Mouse (Mus musculus) CD4-positive, CD25-positive, alpha-beta regulatory T cell, adult 4 months (primary cell): ENCODE data around the gene Mrpl4. TPM values are rescaled to one million over a fixed set of nuclear protein-coding genes. Genes with fewer than 3 reads are reported as not detected.

Experiments
- ATAC-seq: one replicate; pipeline ENCODE4 v1.8.0; 2017
- polyA plus RNA-seq, 2 experiments: library from polyadenylated mRNA; unstranded; fragments of 100-300 nt; shearing (Covaris generic); gene quantifications; one replicate each; pipeline ENCODE4 v1.2.1; 2017

Mrpl4 gene
- 100 to 1,000 TPM in 1 of 2 experiments, 10 to 100 TPM in 1; 94.9 to 122 TPM for polyA plus RNA-seq

DNA sequence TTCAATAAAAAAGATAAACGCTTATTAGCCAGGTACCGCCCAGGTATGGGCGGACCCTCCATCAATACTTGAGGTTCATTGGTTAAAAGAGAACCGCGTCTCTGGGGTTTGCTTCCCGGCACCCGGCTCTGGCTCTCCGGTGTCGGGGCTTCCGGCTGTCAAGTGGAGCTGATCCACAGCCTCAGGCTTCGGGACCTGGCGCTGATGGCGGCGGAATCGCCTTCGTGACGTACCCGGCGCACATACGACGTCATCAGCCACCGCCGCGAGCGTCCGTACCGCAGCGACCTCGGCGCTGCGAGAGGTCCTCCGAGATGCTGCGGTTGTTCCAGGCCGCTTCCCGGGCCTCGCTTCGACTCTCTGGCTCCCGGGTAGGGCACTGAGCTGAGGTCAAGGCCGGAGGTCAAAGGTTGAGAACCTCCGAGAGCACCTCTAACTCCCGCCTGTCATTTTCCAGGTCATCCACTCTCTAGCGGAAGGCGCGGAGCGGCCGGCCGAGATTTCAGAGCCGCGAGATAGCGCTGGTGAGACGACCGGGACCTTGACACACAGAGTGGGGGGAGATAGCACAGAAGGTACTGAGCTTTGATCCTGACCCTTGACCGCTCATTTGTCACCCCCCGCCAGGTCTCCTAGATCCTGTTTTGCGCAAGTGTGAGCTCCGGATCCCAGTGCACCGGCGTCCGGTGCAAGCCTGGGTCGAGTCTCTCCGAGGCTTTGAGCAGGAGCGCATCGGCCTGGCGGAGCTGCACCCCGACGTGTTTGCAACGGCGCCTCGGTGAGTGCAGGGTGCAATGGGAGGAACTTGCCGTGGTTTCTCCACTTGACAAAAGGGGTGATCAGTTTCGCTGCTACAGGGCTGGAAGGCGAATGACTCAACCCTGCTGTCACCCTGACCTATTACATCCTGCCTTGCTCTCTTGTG is at the start of gene Mrpl4:
Mrpl4 (plus strand) TSS at position 112 of the 925 bp plus-strand sequence.
- peak; percentile 86 for ATAC-seq

DNA sequence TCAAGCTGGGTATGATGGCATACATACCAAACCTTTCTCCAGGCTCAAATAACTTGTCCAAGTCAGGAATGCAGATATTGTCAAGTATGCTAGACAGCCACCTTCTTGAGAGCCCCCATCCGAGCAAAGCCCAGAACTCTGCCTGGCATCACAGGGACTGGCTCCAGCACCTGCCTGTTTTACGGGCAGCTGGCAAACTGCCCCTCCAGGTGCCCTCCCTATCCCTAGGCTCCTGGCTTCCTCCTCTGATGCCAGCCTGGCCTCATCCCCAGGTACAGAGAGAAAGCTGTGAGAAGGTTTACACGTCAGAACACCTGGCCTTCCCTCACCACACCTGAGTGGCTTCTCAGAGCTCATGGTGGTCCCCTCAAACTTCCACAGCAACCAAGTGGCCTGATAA is 45.5 kb upstream of the Mrpl4 start:
- no peak for ATAC-seq

DNA sequence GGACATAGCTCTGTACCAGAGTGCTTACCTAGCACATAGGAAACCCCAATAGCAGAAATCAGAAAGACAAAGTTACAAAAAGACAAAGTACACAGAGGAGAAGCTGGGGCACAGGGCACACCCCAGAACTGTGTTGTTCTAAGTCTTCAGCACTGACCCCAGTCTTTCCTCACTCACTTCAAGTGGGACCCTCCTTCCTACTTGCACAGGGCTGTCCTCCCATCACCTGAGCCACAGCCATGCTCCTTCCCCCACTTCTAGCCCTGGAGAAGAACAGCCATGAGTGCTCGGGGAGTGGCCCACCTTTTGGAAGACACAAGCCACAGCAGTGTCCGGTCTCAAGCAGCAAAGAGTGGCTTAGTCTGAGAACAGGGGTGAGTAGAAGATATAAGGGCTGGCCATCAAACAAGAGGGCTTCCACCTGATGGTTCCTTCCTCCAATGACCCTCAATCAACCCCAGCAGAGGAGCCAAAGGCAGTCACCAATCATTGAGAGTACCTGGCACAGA is 43.1 kb upstream of the Mrpl4 start, which contains the start of gene Dnmt1:
Dnmt1 (minus strand) TSS at position 459 of the 509 bp plus-strand sequence.
- no peak for ATAC-seq

DNA sequence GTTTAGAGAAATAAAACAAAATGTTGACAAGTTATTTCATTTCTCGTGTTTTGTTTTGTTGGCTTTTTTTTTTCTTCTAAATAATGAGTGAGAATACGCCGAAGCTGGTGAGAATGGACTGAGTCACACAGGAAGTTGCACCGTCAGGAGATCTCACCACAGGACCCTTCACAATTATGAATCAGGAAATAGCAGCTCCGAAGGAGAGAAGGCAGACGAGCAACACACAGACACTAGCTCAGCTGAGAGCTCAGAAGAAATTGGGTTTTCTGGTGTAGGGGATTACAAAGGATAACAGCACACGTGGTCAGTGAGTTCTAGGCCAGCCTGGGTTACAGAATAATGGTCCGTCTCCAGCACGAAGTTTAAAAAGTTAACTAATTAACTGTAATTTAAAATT is 41.0 kb upstream of the Mrpl4 start:
- ATAC-seq: peak; percentile 97

DNA sequence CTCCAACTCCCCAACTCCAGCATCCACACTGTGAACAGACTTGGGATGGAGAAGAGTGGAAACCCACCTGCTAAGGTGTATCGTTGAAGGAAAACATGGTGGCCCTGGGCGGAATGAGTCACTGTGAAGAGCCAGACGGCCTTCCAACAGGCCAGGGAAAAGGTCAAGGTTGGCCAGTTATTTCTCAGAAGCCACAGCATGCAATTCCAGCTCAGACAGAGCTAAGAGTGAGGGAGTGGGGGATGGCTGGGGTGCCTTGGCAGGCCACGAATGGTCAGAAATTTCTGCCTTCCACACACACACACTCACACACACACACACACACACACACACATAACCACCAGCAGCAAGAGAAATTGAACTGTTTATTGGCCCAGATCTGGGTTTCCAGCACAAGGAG is 36.9 kb upstream of the Mrpl4 start:
- no peak for ATAC-seq

DNA sequence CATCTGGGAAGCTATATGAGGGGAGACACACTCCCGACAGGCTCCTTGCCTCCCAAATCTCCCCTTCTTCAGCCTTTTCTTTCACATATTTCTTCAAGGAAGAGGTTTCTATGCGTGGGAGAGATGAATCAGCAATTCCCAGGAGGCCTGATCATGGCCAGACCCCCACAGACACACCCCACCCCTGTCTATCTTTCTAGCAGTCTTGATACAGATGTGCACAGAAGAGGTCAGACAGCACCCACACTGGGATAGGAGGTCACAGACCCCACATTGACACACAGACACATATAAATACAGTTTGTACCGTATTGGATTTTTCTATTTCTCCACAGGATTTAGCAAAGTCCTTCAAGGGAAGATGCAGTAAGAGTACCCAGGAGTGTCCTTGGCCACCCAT is 36.5 kb upstream of the Mrpl4 start:
- no peak for ATAC-seq

DNA sequence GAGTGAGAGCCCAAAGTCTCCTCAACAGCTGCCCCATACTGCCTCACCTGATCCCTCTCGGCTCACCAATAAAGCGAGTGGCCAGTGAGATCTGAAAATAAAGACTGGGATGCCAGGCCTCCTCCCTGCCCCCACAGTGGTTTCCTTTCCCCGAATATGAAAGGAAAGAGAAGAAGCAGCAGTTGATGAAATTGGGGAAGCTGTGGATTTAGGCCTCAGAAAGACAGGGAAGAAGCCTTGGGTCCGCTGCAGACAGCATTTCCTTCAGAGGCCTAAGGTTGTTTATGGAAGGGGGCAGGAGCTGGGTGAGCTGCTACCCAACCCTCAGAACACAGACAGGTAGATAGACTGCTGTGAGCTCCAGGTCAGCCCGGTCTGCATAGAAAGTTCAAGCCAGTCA is 35.8 kb upstream of the Mrpl4 start:
- no peak for ATAC-seq

DNA sequence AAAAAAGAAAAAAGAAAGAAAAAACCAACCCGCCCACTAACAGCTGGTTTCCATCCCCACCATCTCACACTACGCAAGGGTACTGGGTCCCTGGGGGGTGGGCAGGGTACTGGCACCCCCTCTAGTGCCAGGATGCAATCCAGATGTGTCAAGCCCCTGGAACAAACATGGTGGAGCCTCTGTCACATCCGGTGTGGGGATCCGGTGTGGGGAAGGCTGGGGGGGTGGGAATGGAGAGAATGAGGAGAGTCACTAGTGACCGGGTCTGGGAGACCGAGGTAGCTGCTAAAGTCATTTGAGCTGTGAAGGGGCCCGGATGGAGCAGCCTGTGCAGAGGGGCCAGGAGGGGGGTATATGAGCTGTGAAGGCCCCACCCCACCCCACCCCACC is 30.8 kb upstream of the Mrpl4 start:
- ATAC-seq: no peak

DNA sequence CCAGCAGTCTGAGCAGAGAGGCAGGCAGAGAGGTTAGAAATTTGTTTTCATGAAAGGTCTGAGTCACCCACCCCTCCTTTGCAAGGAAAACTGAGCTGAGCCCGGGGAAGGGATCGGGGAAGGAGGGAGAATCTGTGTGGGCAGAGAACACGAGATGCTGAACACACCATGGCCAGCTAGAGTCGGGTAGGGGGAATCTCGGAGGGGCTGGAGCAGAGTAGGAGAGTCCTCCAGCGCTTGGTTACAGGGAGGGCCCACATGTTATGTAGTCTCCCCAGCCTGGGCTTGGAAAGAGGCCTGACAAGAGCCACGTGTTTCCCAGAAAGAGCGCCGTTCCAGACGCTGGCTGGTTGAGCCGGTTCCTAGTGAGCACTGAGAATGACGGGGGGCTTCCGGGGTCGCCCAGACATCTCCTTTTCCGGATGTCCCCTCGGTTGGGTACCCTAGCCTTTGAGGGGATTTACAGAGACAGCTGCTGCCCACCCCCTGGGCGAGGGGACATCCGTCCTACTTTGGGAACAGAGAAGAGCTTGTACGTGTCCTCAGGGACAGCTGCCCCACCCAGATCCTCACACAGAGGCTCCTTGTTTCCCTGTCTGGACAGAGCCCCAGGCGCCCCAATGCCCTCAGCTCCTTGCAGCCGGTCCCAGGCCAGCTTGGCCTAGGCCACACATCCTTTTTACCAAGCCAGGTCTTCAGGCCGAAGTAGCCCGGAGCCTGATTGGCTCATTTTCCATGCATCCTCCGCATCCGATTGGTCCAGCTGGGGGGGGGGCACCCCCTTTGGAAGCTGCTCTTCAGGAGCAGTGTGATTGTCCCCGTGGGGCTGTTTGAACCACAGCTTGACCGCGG is 30.2 kb upstream of the Mrpl4 start:
- ATAC-seq: no peak

DNA sequence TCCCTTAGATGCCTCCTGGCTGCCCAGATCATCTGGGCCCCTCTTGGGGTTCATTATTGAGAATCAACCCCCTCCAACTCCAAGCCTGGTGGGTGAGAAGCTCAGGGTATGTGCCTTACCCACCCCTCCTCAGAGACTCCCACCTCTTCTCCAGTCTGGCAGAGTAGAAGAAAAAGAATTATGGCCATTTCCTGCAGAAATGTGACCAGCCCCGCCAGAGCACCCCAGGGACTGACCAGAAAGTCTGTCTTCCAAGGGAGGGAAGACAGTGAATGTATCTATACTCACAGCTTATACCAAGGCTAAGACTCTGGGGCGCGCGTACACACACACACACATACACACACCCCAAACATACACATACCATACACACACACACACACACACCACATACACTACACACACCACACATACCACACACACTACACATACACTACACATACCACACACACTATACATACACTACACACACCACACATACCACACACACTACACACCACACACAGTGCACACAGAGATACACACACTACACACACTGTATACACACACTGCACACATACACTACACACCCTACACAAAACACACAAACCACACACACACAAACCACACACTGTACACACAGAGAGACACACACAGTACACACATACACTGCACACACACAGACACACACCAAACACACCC is 29.4 kb upstream of the Mrpl4 start:
- ATAC-seq: no peak

DNA sequence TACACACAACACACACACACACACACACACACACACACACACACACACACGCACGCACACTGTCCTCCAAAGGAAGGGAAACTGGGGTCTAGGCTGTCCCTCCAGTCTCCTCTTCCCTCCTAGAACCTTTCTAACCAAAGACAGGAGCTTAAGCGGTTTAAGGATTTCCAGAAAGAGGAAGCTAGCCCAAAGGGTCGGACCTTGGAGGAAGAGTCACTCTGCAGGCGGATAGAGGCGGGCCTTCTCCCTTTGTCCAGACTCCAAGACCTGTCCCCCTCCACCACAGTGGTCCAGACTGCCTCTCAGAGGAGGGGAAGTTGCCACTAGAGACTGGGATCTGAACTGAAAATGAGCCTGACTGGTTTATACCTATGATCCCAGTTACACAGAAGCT is 28.9 kb upstream of the Mrpl4 start:
- ATAC-seq: no peak

DNA sequence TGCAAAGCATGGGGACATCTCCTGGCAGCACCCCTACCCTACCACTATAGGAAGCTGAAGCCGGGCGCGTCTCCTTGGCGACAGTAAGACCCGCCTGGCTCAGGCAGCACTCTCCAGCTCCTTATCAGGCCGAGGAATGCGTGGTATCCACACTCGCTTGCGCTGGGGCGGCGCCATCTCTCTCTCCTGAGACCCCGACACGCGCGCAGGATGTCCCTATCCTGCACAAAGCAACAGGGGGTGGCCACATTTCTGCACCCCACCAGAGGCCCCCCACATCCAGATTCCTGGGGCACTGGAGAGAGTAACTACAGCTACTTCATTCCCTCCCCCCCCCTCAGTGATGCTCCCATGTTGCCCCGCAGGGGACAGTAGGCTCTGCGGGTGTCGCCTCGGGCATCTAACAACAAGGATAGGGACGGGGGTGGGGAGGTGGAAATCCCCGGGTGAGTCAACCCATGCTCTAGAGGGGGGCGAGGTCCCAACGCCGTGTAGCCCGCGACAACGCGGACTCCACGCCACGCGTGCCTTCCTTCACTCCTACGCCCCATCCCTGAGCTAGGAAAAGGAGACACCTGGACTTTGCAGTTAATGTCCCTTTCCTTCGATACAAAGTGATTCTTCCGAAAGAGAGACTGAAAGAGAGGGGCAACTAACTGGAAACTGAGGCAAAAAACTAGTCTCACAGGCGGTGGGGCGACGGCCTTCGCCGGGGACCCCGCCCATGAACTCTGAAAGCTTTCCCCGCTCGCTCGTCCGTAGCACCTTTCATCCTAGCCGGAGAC is 26.9 kb upstream of the Mrpl4 start:
- ATAC-seq: peak; percentile 44

DNA sequence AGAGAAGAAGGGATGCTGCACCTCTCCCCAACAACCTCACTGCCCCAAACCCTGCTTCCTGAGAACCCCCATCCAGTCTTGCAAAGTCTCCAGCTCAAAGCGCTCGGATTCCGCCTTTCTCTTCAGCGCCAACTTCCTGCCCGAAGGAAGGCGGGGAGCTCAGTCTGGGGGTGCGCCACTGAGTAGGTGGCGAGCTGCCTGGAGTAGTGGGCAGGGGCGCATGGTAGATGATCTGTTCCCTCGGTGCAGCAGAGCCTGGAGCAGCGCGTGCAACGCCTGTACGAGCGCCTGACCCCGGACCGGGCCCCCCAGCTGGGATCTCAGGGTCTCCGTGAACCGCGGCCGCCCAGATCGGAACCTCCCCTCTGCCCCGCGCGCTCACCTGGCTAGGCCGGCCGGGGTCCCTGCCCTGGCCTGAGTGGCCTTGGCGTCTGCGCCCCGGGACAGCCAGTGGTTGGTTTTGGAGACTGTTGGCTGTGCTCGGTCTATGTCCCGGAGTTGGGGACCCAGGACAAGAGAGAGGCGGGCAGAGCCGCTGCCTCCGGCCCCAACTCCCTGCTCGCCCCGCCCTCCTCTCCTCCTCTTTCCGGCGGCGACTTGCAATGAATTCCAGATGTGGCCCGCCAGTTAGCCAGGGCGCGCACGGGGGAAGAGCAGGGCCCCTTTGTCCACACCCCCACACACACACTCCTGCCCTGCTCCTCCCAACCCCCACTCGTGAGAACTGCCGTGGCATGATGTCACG is 26.1 kb upstream of the Mrpl4 start, which contains the start of gene S1pr2:
S1pr2 (minus strand) TSS at position 566 of the 745 bp plus-strand sequence.
- peak; percentile 69 for ATAC-seq

DNA sequence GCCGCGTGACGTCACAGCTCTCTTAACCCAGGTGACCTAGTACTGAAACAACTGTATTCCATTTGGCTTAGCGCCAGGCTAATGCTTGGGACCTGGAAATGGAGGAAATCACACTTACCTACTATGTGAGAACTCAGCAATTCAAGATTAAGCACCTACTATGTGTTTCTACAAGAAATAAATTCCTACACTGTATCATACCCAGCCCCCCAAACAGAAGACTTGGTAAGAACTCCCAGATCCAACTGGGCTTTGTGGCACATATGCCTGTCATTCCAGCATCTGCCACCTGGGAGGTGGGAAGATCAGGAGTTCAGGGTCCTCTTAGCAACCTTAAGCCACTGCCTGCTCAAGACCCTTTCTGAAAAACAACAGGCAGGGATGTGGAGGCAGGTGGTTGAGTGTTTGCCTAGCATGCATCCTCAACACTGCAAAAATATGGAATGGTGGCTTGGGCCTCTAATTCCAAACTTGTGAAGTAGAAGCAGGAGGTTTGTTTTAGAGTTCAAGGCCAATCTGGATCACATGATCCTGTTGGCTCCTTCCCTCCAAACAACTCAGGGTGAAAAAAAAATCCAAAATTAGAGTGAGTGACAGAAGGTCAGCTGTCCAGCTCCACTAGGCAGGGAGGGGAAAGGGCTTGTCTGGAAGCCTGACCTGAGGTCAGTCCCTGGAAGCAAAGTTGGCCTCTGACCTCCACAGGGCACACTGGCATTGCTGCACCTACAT is 25.4 kb upstream of the Mrpl4 start:
- no peak for ATAC-seq

DNA sequence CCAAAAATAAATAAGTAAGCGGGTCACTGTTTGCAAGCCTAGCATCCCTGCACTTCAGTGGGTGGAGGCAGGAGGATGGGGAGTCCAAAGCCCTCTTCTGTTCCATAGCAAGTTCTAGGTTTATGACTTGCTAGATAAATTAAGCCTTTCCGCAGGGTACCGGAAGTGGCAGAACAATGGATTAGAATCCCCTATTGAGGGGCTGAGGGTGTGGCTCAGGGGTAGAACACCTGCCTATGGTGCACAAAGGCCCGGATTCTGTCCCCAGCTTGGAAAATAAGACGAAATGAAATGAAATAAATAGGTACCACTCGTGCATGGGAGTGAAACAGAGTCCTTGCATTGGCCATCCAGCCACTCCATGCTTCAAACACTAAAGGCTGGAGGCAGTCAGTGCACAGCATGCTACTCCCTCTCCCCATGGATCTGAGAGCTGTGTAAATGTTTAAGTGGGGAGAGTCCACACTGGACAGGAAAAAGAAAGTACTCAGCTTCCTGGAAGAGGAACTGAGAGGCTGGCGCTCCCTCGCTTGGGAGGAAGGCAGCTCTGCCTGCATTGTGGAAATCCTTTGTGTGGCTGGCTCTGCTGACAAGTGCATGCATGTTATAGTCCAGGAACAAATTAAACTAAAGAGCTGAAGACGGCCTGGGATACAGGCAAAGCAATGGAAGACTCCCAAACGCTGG is 24.0 kb upstream of the Mrpl4 start:
- no peak for ATAC-seq

DNA sequence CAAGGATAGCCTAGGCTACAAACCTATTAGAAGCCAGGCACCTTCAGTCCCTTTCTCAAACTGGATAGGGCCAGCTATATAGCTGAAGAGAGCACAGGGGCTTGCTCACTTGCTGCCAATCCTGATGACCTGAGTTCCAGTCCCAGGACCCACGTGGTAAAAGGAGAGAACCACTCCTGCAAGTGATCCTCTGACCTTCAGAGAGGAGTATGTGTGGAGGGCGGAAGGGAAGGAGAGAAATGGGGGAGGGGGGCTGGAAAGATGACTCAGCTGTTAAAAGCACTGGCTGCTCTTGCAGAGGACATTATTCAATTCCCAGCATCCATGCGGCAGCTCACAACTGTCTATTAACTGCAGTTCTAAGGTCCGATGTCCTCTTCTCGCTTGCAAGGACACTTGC is 23.4 kb upstream of the Mrpl4 start:
- no peak for ATAC-seq

DNA sequence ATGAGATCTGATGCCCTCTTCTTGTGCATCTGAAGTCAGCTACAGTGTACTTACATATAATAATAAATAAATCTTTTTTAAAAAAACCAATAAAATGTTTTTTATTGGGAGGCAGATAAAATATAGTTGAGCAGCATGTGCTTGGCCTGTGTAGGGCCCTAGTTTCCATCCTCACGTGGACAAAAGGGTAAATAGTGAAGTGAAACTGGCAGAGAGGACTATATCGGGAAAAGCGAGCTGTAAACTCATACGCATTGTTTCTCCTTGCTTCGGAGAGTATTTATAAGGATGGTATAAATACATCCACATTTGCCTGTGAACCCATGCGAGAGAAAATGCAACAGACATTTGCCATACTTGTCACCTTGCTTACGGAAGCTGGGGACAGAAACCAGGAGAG is 22.8 kb upstream of the Mrpl4 start:
- no peak for ATAC-seq

DNA sequence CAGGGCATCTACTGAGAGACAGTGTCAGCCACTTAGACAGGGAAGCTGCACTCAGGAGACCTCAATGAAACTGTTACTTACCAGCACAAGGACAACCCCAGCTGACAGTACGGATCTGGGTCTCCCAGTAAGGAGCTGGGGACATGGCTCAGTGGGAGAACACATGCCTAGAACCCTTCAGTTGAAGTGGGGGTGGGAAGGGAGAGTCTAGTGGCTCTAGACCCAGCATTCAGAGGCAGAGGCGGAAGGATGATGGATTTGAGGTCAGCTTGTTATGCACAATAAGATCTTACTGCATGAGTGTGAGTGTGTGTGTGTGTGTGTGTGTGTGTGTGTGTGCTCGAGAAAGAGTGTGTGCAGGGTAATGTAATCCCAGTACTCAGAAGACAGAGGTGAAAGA is 20.4 kb upstream of the Mrpl4 start:
- ATAC-seq: no peak

DNA sequence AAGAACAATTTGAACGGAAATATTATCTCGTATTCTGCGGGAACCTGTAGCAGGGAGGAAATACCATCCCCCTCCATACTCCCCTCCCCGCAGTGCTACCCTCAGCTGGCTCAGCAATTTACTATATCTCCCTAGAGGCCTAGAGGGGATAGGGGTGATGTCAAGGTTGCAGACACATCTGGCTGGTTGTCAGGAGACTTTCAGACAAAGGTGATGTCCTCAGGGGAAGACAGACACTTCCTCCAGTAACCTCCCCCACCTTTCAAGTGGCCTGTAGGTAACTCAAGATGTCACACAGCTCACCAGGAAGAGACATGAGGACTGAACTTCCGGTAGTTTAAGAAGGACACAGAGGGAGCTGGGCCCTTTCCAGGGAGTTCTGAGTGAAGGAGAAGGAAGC is 19.4 kb upstream of the Mrpl4 start:
- ATAC-seq: peak; percentile 77
